Mouse (Mus musculus) mouse embryonic stem cell (cell line): ENCODE results near the gene Notch1.

Experiments
- in situ Hi-C, 2 experiments: fragments of 300-500 bp; cut with MboI; formaldehyde crosslinking; loops; 1 replicate in 1 of 2; 3 replicates in 1 of 2; pipeline ENCODE4 v1.14.3; 2019 to 2020; ENCODE audit warnings: low sequenced_read_pairs in 2 of 2, low pct_unique_long_range_greater_than_20kb in 1 of 2, mixed read lengths in 1 of 2; ENCODE audit not compliant: unreplicated experiment in 1 of 2

The Notch1 gene

GRCm38 (mm10) chr2:26535517-26536045, 19.1 kb upstream of the Notch1 start:
- in situ Hi-C loops: no loop called here

GRCm38 (mm10) chr2:26534616-26535015, 18.2 kb upstream of the Notch1 start:
- in situ Hi-C loops: no loop called here

GRCm38 (mm10) chr2:26534161-26534560, 17.7 kb upstream of the Notch1 start:
- in situ Hi-C loops: no loop called here

GRCm38 (mm10) chr2:26533249-26533648, 16.8 kb upstream of the Notch1 start:
- in situ Hi-C loops: no loop called here

- in situ Hi-C loops: no loop called here
Measured at GRCm38 (mm10) chr2:26531829-26532228, 15.4 kb upstream of the Notch1 start.

GRCm38 (mm10) chr2:26529881-26530280, 13.4 kb upstream of the Notch1 start:
- in situ Hi-C loops: no loop called here

GRCm38 (mm10) chr2:26529221-26529805, 12.8 kb upstream of the Notch1 start:
- in situ Hi-C loops: no loop called here

- in situ Hi-C loops: no loop called here
Measured at GRCm38 (mm10) chr2:26526443-26527257, 10.2 kb upstream of the Notch1 start.

GRCm38 (mm10) chr2:26525355-26526018, 9.0 kb upstream of the Notch1 start:
- in situ Hi-C loops: no loop called here

- in situ Hi-C loops: no loop called here
Measured at GRCm38 (mm10) chr2:26522327-26522726, 5.9 kb upstream of the Notch1 start.

GRCm38 (mm10) chr2:26519753-26520152, 3.3 kb upstream of the Notch1 start:
- in situ Hi-C loops: no loop called here

GRCm38 (mm10) chr2:26516987-26517386, 524 bp upstream of the Notch1 start:
- in situ Hi-C loops: no loop called here

GRCm38 (mm10) chr2:26515335-26515734, 1.1 kb downstream of the Notch1 start:
- in situ Hi-C loops: no loop called here

- in situ Hi-C loops: no loop called here
Measured at GRCm38 (mm10) chr2:26513105-26513745, 3.2 kb downstream of the Notch1 start.

- in situ Hi-C loops: no loop called here
Measured at GRCm38 (mm10) chr2:26508661-26509060, 7.8 kb downstream of the Notch1 start.

- in situ Hi-C loops: no loop called here
Measured at GRCm38 (mm10) chr2:26507961-26508391, 8.5 kb downstream of the Notch1 start.

GRCm38 (mm10) chr2:26507481-26507886, 9.0 kb downstream of the Notch1 start:
- in situ Hi-C loops: no loop called here

GRCm38 (mm10) chr2:26506746-26507280, 9.7 kb downstream of the Notch1 start:
- in situ Hi-C loops: no loop called here
